Mouse (Mus musculus) stomach, postnatal 0 days (tissue): ENCODE measurements around the gene Ccdc175. TPM values are rescaled to one million over a fixed set of nuclear protein-coding genes. Genes with fewer than 3 reads are reported as not detected.
A peak's percentile ranks its signal among the peaks of the same experiment; 100 is the strongest.

Experiments
- ATAC-seq: fragments of 200-750 bp; cut with Nextera tagmentation; 2 replicates; pipeline ENCODE4 v1.8.0; 2017; ENCODE audit not compliant: low FRiP score, low TSS enrichment
- DNase-seq: peaks from one replicate; pipeline ENCODE4 v3.0.0-alpha.2; 2016; ENCODE audit warnings: low spot score
- H3K27ac ChIP-seq: fragments of 300-500 bp; sonication (generic); replicated peaks from 2 replicates; pipeline ENCODE4 v1.5.1; 2014; ENCODE audit warnings: mild to moderate bottlenecking, control low read depth
- H3K27me3 ChIP-seq: fragments of 300-500 bp; sonication (generic); 2 replicates; pipeline ENCODE4 v1.6.1; 2014; ENCODE audit warnings: low read length; ENCODE audit not compliant: control insufficient read depth, insufficient read depth
- H3K36me3 ChIP-seq: fragments of 300-500 bp; sonication (generic); 2 replicates; pipeline ENCODE4 v1.6.1; 2014; ENCODE audit warnings: low read length, mixed read lengths; ENCODE audit not compliant: control insufficient read depth, insufficient read depth
- H3K4me1 ChIP-seq: fragments of 300-500 bp; sonication (generic); replicated peaks from 2 replicates; pipeline ENCODE4 v1.6.1; 2014; ENCODE audit warnings: antibody characterized with exemption; ENCODE audit not compliant: control insufficient read depth, insufficient read depth
- H3K4me2 ChIP-seq: fragments of 300-500 bp; sonication (generic); replicated peaks from 2 replicates; pipeline ENCODE4 v1.6.1; 2014; ENCODE audit warnings: low read depth, mild to moderate bottlenecking, control low read depth, moderate library complexity
- H3K4me3 ChIP-seq: fragments of 300-500 bp; sonication (generic); 2 replicates; pipeline ENCODE4 v1.5.1; 2014; ENCODE audit warnings: low read depth, low read length, control low read depth
- H3K9ac ChIP-seq: fragments of 300-500 bp; sonication (generic); 2 replicates; pipeline ENCODE4 v1.6.1; 2014; ENCODE audit warnings: mild to moderate bottlenecking, low read length, control low read depth, mixed read lengths
- H3K9me3 ChIP-seq: fragments of 300-500 bp; sonication (generic); 2 replicates; pipeline ENCODE4 v1.6.1; 2016; ENCODE audit warnings: low read length; ENCODE audit not compliant: control insufficient read depth
- CTCF ChIP-seq: IDR thresholded peaks from 2 replicates; pipeline ENCODE4 v1.5.1; 2016; ENCODE audit warnings: antibody characterized with exemption, low read depth, mild to moderate bottlenecking, moderate library complexity
- EP300 ChIP-seq: optimal IDR thresholded peaks from 2 replicates; pipeline ENCODE3; 2016; ENCODE audit warnings: antibody characterized with exemption
- WGBS: fragments of 180-500 bp; shearing (Covaris S2); extraction: QIAGEN DNeasy Blood & Tissue Kit; methylation state at CpG from one replicate; pipeline ENCODE4 v1.1.7; 2014; 5-methylcytosine and 5-hydroxymethylcytosine counted together
- polyA plus RNA-seq: library from polyadenylated mRNA; unstranded; fragments of >200 nt; fragmentation: Nextera tagmentation; extraction: Ambion mirVana; gene quantifications from 2 replicates; pipeline ENCODE4 v1.2.1, GENCODE M21; 2015

Ccdc175 gene
- polyA plus RNA-seq, 1 experiment from 2014 or later = not detected

DNA sequence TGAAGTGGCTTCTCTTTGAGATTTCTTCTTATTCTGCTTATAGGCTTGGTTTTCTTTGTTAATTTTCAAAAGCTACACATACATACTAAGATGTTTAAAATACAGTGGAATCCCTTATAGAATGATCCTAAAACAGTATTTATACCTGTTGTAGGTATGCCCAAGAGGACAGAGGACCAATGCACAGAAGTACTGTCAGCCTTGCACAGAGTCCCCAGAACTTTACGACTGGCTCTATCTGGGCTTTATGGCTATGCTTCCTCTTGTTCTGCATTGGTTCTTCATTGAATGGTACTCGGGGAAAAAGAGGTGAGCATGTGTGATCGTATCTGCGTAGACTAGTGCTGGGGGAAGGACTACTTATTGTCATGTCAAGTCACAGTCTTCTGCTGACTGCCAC, 95.0 kb downstream of the Ccdc175 start:
- H3K27ac ChIP-seq = no peak overlapping the region
- peaks cover 3% of the 10 kb centered on the region for H3K4me1 ChIP-seq
- no peaks in the 10 kb centered on the region for H3K27me3 ChIP-seq
- no peak overlapping the region for H3K4me2 ChIP-seq
- no peak overlapping the region for H3K9ac ChIP-seq
- H3K4me3 ChIP-seq = no peak overlapping the region
- WGBS = 90% methylated on average over 4 of the region's 4 CpGs
- TF ChIP-seq EP300 = no peak
- no peak for TF ChIP-seq CTCF
- peaks cover 15% of the 10 kb centered on the region for H3K36me3 ChIP-seq
- H3K9me3 ChIP-seq = no peaks in the 10 kb centered on the region
- ATAC-seq = no peak
- no peak for DNase-seq

GRCm38 (mm10) chr12:72086166-72086825, 98.5 kb downstream of the Ccdc175 start:
- no peaks in the 10 kb centered on the region for H3K27me3 ChIP-seq
- peak overlapping the region; percentile 72 for H3K9ac ChIP-seq
- under 1% methylated on average over 18 of the region's 18 CpGs for WGBS
- peak overlapping the region; percentile 92 for H3K27ac ChIP-seq
- peak overlapping the region; percentile 62 for H3K4me3 ChIP-seq
- peaks cover 3% of the 10 kb centered on the region for H3K4me1 ChIP-seq
- peak overlapping the region; percentile 64 for H3K4me2 ChIP-seq
- H3K36me3 ChIP-seq = no peaks in the 10 kb centered on the region; the same call in 1 of the 2 replicates
- peak; percentile 28 for ATAC-seq
- DNase-seq = no peak
- H3K9me3 ChIP-seq = no peaks in the 10 kb centered on the region
- no peak for TF ChIP-seq EP300
- no peak for TF ChIP-seq CTCF

- Histone ChIP-seq H3K4me1 (peaks cover 3% of the 10 kb centered on the region), H3K27ac (peak within 1 kb of the TSS; percentile 92), H3K36me3 (no peaks in the 10 kb centered on the region; the same call in 1 of the 2 replicates), H3K9me3 (no peaks in the 10 kb centered on the region), H3K4me2 (peak within 1 kb of the TSS; percentile 91), H3K4me3 (peak within 1 kb of the TSS; percentile 62), H3K9ac (peak within 1 kb of the TSS; percentile 72), H3K27me3 (no peaks in the 10 kb centered on the region)
- under 1% methylated on average over 59 of the region's 60 CpGs for WGBS
- DNase-seq = peak; percentile 100
- ATAC-seq = peak; percentile 99
- peak; percentile 78 for TF ChIP-seq EP300
- TF ChIP-seq CTCF = peak; percentile 47
Measured at GRCm38 (mm10) chr12:72085329-72086165, 99.3 kb downstream of the Ccdc175 start, which contains the start of the genes L3hypdh and Jkamp. L3hypdh (minus strand) TSS chr12:72085439. Jkamp (plus strand) TSS chr12:72085589.

GRCm38 (mm10) chr12:72085024-72085328, 99.9 kb downstream of the Ccdc175 start:
- peak overlapping the region; percentile 62 for H3K4me3 ChIP-seq
- under 1% methylated on average over 31 of the region's 31 CpGs for WGBS
- H3K9ac ChIP-seq = peak overlapping the region; percentile 71
- peak overlapping the region; percentile 91 for H3K4me2 ChIP-seq
- H3K9me3 ChIP-seq = no peaks in the 10 kb centered on the region
- peaks cover 3% of the 10 kb centered on the region for H3K4me1 ChIP-seq
- no peaks in the 10 kb centered on the region for H3K27me3 ChIP-seq
- DNase-seq (no peak), ATAC-seq (no peak; the same call in 1 of the 2 replicates)
- TF ChIP-seq EP300 (no peak), CTCF (0 out of 2 replicates have a peak, but pooled peaks have one; percentile 1)
- peak overlapping the region; percentile 88 for H3K27ac ChIP-seq
- no peaks in the 10 kb centered on the region; the same call in 1 of the 2 replicates for H3K36me3 ChIP-seq

DNA sequence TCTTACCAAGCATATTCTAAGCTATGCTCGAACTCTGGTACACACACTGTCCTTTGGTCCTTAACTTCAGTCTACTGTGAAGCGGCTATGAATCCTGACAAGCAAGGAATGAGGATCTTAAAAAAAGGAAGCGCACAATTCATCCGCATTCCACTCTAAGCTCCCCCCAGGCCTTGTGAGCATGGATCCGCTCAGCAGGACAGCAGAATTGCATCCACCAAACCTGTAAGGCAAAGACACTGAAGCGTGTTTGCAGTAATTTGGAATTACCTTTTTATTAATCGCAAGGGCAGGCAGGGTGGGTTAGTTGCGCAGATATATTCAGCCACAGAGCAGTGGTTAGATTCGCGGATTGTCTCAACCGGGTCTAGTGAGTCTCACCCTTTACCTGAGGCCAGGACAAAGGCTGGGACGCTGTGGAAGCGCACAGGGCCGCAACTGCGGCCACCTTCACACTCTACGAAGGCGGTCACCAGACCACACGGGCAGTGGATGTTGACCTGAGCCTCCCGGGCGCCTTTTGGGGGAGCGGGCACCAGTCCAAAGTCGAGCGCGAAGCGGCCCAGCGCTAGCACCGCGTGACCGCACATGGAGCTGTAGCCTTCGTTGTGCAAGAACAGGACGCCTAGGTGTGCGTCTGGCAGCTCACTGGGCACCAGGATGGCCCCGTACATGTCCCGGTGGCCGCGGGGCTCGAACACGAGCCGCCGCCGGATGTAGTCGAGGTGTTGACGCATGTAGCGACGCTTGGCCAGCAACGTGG, 100.4 kb downstream of the Ccdc175 start:
- no peaks in the 10 kb centered on the region for H3K27me3 ChIP-seq
- H3K4me1 ChIP-seq = peaks cover 3% of the 10 kb centered on the region
- no peak for DNase-seq
- no peak for TF ChIP-seq CTCF
- no peak for TF ChIP-seq EP300
- peak overlapping the region; percentile 62 for H3K4me3 ChIP-seq
- H3K9ac ChIP-seq = peak overlapping the region; percentile 71
- no peaks in the 10 kb centered on the region for H3K9me3 ChIP-seq
- H3K36me3 ChIP-seq = no peaks in the 10 kb centered on the region; the same call in 1 of the 2 replicates
- peak overlapping the region; percentile 88 for H3K27ac ChIP-seq
- WGBS = 7% methylated on average over 46 of the region's 46 CpGs
- ATAC-seq = peak; percentile 6; the same call in 1 of the 2 replicates
- peak overlapping the region; percentile 91 for H3K4me2 ChIP-seq
